Mouse (Mus musculus) CD4-positive naive resting alpha-beta T cell, adult 57 days (primary cell): ENCODE data around the gene Msh3. TPM values are rescaled to one million over a fixed set of nuclear protein-coding genes. Genes with fewer than 3 reads are reported as not detected.

Source experiments
- total RNA-seq: library from RNA; stranded (reverse); gene quantifications from one replicate; pipeline ENCODE4 v1.2.4, GENCODE M21; 2023

Msh3 gene
- 49.0 TPM for total RNA-seq

DNA sequence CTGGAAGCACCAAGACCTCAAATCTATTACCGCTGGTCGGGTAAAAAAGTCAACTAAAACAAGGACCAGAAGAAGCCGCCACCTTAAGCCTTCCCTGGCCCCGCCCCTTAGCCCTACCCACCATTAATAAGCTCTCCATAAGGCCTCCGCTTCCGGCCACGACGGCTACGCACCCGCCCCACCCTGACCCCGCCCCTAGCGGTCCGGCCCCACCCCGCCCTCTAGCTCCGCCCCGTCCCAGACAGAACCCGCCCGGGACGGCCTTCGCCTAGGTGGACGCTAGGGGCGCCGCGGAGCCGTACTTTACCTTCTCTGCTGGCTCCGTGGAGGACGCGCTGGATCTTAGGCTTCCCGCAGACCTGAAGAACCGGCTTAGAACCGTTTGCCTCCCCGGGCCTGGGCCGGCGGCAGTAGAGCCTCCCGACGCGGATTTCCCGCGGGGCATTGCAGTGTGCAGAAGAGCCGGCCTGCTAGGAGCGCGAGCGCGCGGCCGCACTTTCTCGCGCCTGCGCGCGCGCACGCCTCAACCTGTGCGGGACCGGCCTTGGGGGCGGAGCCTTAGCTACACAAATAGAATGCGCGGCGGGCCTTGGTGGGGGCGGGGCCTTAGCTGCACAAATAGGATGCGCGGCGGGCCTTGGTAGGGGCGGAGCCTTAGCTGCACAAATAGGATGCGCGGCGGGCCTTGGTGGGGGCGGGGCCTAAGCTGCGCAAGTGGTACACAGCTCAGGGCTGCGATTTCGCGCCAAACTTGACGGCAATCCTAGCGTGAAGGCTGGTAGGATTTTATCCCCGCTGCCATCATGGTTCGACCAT lies at the start of gene Msh3, which contains the start of gene Dhfr:
TSS of gene Msh3 (minus strand) at position 548 of the 816 bp plus-strand sequence.
TSS of gene Dhfr (plus strand) at position 271 of the 816 bp plus-strand sequence.

GRCm38 (mm10) chr13:92305680-92306079 lies 49.1 kb downstream of the Msh3 start, which contains the start of gene Gm20379:
Gene Gm20379 (plus strand): TSS chr13:92305980.

Other genes with a start within 250 kb of the Msh3 start
- 21.2 TPM for gene Rasgrf2, start 223.3 kb downstream of the Msh3 start, total RNA-seq
- gene Gm20379, start 49.0 kb downstream of the Msh3 start, total RNA-seq: not detected
- gene Dhfr, start 277 bp downstream of the Msh3 start, total RNA-seq: 1.3 TPM
- not detected for gene Ankrd34b, start 70.9 kb upstream of the Msh3 start, total RNA-seq
- gene Fam151b, start 129.0 kb upstream of the Msh3 start, total RNA-seq: 3.5 TPM
- 28.4 TPM for gene Zfyve16, start 175.9 kb upstream of the Msh3 start, total RNA-seq
- gene Spz1, start 221.2 kb upstream of the Msh3 start, total RNA-seq: not detected